Mouse (Mus musculus) MEL (cell line): ENCODE measurements around the gene Dnajc15.

Experiments used
- ELF1 ChIP-seq: IDR thresholded peaks from 2 replicates; pipeline ENCODE4 v1.6.1; 2014; ENCODE audit warnings: low read depth, mild to moderate bottlenecking, inconsistent platforms, low read length, improper control_type of control experiment, moderate library complexity
- RAD21 ChIP-seq: IDR thresholded peaks from 2 replicates; pipeline ENCODE4 v1.6.1; 2011; ENCODE audit warnings: mild to moderate bottlenecking, low read depth, low read length, improper control_type of control experiment

- TF ChIP-seq RAD21 (no peak), ELF1 (no peak)
These were observed 11.5 kb upstream of the Dnajc15 start for GRCm38 (mm10) chr14:77886376-77886775.
